Mouse (Mus musculus) ES-Bruce4 (cell line): ENCODE measurements around the gene Msto1.
"Not testable (repeated sequence)": the region's sequence is repeated elsewhere in the genome, so short reads cannot be mapped to it uniquely, and the experiment has no call there.

Experiments
- EP300 ChIP-seq: IDR thresholded peaks from 2 replicates; pipeline ENCODE4 v1.6.1; 2011; ENCODE audit warnings: low read depth, low read length; ENCODE audit not compliant: insufficient read depth
- POLR2A ChIP-seq: IDR thresholded peaks from one replicate; pipeline ENCODE4 v1.8.1; 2011; ENCODE audit warnings: low read length; ENCODE audit not compliant: insufficient read depth

GRCm38 (mm10) chr3:88963211-88963610, 49.4 kb upstream of the Msto1 start:
- TF ChIP-seq POLR2A, EP300: not testable (repeated sequence)
